Mouse (Mus musculus) c-Kit-positive CD71-positive TER-119-positive erythroid progenitor cells, embryonic 14.5 days (primary cell): ENCODE measurements around the gene Ociad1.
A peak's percentile ranks its signal among the peaks of the same experiment; 100 is the strongest.
"Not testable (repeated sequence)": the region's sequence is repeated elsewhere in the genome, so short reads cannot be mapped to it uniquely, and the experiment has no call there.

Experiments used
- DNase-seq: peaks from one replicate; pipeline ENCODE4 v3.0.0-alpha.2; 2013; ENCODE audit warnings: low spot score

Gene Ociad1

GRCm38 (mm10) chr5:73285470-73285978, 7.1 kb upstream of the Ociad1 start:
- no peak for DNase-seq

GRCm38 (mm10) chr5:73286603-73287002, 6.0 kb upstream of the Ociad1 start:
- DNase-seq, result no peak

DNA sequence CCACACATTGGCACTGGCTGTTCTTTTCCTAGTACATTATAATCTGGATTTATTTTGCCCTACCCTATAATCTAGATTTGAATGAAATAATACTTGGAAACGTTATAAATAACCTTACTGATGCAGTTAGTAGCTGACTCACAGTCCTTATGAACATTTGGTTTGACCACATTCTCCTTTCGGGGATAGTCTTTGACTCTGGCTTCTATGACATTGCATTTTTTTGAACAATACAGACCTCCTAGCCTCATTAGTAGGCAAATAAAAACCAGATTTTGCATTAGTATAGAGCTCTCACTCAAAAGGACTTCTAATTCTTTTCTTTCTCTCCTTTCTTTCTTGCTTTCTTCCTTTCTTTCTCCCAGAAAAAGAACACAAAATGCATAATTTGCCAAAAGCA, 2.7 kb upstream of the Ociad1 start:
- no peak for DNase-seq

DNA sequence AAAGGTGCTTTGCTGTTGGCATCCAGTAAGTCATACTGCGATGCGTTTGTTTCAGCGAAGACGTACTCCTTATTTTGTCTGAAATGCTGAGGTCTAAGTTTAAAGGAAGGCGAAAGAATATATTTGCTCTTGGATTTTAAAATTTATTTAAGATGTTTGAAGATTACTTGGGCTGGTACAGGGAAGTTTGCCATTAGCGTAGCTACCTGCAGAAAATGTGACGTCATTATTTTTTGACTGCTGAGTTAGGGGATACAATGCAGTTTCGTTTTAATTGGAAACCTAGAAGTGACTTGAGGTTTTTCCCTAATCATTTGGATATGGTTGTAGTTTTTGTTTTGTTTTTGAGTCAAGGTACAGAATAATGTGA, 859 bp downstream of the Ociad1 start:
- DNase-seq, result no peak

DNA sequence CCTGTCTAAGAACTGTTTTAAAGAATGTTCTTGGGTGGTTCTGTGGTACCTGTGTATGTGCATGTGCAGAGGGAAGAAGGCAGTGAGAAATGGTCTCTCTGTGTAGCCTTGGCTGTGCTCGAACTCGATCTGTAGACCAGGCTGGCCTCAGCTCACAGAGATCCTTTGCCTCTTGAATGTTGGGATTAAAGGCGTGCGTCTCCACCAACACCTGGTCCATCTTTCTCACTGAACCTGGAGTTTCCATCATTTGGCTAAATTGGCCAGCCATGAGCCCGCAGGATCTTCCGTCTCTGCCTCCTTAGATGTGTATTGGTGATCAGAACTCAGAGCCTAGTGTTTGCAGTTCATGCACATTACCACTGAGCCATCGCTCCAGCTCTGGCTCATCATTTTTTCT, 2.4 kb downstream of the Ociad1 start:
- DNase-seq, result no peak

DNA sequence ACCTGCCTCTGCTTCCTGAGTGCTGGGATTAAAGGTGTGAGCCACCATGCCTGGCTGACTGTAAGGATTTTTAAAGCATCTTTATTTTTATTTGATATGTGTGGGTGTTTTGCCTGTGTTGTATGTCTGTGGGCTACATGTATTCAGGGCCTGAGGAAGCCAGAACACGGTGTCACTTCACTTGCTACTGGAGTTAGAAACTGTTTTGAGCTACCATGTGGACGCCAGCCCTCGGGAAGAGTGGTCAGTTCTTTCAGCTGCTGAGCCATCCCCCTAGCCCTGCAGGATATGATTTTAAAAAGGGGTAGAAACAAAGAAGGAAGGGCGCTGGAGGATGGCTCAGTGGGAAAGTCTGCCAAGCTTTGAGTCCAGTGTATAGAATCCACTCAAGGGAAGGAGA, 3.3 kb downstream of the Ociad1 start:
- no peak for DNase-seq

DNA sequence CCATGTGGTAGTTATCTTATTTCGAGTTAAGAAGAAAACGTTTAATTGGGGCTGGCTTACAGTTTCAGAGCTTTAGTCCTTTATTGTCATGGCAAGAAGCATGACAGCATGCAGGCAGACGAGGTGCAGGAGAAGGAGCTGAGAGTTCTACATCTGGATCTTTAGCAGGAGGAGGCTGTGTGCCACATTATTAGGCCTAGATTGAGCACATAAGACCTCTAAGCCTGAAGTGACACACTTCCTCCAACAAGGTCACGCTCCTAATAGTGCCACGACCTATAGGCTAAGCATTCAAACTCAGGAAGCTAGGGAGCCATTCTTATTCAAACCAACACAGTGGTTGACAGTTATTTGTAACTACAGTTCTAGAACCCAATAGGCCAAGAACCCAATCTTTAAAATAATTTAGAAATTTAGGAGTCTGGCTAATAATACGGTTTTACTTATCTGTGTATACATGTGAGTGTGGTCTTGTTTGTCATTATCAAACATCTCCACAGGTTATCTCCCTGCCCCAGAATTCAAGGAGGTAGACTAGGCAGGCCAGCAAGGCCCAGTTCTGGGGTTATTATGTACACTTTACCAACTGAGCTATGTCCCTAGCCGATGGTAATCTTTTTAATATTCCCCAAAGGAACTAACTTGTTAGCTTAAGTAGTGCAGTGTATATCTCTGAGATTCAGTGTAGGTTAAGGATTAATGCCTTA, 9.2 kb downstream of the Ociad1 start:
- no peak for DNase-seq

DNA sequence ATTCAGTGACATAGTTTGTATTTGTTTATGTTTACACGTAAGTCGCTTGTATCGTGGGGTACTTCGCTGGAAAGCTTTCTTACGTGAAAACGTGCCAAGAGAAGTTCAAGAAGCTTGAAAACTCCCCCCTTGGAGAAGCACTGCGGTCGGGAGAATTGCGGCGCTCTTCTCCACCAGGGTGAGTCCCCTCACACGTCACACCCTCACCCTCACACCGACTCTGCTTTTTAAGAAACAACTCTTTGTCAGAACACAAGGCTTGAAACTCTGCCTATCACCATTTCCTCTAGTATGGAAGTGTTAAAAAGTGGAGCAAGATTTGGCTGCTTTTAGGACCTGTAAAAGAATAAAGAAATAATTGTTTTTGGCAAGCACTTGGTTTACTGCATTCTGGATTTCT, 11.9 kb downstream of the Ociad1 start:
- no peak for DNase-seq

DNA sequence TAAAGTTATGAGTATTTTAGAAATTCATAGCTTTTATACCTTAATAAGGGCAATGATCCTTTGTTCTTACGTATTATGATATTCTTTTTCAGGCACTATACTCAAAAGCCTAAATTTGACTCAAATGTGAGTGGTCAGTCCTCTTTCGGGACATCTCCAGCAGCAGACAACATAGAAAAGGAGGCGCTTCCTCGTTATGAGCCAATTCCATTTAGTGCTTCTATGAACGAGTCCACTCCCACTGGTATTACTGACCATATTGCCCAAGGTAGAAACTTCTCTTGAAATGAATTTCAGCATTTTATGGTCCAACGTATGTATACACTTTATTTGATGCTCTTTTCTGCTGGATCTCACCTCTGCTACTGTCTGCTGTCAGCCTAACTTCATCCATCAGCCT, 13.9 kb downstream of the Ociad1 start:
- DNase-seq, result no peak

DNA sequence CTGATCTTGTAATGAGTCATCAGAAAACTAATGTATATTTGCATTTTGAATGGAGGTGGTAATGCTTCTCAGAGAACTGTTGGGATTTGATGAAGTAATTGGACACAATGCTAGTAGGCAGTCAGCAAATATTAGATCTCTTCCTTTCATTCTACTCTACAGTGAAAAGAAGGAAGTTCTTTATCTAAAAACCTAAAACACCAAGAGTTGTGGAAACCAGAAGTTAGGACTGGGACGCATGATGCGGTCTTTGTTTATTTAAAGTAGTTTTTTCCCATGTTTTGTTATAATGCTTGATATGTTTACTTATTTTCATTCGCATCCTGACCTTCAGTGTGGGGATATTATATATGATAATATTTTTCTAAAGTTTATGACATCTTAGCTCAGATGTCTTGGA, 14.7 kb downstream of the Ociad1 start:
- no peak for DNase-seq

DNA sequence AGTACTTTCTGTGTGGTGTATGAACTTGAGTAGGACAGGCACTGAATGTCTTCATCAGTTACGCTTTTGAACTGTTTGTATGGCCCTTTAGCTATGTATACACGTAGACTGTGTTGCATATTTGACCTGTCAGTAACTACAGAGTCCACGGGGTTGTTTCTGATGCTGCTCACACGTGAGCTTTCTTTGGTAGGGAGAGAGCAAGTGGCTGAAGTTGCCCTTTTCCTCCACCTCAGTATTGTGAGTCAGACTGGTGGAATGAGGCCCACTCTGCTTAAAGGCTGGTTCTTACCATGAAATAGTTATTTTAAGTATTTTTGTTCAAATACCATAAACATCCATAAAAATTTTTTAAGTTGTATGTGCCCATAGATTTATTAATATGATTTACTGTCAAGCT, 16.9 kb downstream of the Ociad1 start:
- DNase-seq, result no peak

DNA sequence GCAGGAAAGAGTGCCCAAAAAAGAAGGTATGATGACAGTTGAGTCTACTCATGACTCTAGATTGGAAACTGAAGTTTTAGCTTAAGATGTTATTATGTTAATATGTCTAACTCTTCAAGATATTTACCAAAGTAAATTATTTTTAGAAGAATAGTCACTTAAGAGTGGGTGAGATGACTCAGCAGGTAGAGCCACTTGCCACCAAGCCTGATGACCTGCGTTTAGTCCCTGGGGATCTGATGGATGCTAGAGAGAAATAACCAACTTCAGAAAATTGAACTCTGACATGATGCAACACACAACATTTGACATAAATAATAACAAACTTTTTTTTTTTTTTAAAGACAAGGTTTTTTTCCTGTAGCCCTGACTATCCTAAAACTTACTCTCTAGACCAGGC, 17.8 kb downstream of the Ociad1 start:
- DNase-seq, result no peak

- DNase-seq, result peak; percentile 85
Measured at GRCm38 (mm10) chr5:73311458-73311857, 18.9 kb downstream of the Ociad1 start.

DNA sequence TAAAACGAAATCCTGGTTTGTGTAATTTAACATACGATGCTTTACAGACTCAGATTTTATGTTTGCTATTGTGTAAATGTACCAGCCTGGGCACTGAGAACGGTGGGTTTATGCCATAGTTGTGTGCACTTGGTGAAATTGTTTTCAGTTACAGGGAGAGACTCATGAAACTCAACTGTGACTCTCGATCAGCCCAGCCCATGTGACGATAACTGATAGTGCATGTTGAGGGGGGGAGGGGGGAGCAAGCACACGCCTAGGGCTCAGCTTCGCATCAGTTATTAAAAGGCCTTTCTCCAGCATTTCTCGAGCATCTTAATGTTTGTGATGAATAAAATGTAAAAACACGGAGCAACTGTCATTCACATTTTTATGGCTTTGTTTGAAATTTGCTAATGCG, 21.0 kb downstream of the Ociad1 start:
- peak; percentile 62 for DNase-seq

- DNase-seq, result no peak
Measured at GRCm38 (mm10) chr5:73314654-73315053, 22.1 kb downstream of the Ociad1 start.

GRCm38 (mm10) chr5:73319306-73319705, 26.7 kb downstream of the Ociad1 start:
- no peak for DNase-seq

DNA sequence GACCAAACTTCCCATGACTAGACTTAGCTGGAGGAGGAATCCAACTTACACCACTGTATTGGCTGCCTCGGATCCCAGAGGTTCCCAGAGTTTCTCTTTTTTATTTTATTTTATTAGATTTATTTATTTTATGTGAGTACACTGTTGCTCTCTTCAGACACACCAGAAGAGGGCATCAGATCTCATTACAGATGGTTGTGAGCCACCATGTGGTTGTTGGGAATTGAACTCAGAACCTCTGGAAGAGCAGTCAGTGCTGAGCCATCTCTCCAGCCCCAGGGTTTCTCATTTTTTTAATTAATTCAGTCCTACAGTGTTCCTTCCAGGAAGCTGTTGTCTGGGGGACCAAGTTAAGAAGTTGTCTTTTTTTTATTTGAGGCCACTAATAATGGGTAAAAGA, 30.1 kb downstream of the Ociad1 start:
- not testable (repeated sequence) for DNase-seq

DNA sequence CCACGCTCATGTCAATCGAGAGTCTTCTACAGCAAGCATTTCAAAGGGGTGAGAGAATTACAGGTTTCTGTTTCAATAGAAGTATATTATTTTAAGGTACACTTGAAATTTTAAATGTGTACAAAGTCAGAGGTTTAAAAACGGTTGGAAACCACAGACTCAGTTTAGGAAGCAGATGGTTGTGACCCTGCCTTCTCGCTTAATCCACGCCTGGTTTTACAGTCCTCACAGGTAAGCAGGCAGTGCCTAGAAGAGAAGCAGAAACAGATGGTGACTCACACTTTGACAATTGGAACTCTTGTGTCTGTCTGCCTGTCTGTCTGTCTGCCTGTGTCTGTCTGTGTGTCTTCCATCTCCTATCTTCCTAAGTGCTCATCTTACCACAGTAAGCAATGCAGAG, 31.0 kb downstream of the Ociad1 start:
- no peak for DNase-seq

GRCm38 (mm10) chr5:73324526-73325170, 32.1 kb downstream of the Ociad1 start:
- no peak for DNase-seq

DNA sequence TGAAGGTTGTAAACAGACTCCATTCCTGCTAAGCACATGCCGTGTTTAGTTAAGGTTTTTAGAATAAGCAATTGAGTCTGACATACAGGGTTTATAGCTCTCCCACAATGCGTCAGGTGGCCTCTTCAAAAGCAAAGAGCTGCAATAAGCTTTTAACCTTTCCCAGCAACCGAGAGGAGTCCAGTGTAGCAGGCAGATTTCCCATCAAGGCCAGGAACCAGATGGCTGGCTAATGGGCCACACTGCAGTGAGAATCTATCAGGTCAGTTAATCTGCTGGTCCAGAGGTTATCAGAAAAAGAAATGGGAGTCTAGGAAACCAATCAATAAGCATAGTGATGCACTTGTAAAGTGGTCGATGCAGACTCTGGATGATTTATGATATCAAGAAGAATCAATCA, 38.4 kb downstream of the Ociad1 start:
- DNase-seq, result no peak

DNA sequence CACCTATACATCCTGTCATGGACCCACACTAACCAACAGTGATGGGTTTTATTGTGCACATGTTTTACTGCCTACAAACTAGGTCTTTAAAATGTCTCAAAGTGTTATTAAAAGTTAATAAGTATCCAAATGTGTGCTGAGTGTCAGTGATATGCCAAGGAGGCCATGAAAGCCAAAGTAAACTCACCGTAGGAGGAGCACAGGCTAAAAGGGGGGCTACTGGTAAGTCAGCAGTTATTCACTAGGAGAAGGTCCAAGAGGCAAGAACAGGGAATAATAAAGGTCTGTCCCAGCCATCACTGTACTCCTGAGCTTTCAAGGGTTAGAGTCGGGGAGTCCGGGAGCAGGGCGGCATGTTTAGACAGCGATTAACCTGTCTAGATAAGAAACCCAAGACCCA, 43.9 kb downstream of the Ociad1 start:
- no peak for DNase-seq

- DNase-seq, result no peak
Measured at GRCm38 (mm10) chr5:73337961-73338831, 45.6 kb downstream of the Ociad1 start.

DNA sequence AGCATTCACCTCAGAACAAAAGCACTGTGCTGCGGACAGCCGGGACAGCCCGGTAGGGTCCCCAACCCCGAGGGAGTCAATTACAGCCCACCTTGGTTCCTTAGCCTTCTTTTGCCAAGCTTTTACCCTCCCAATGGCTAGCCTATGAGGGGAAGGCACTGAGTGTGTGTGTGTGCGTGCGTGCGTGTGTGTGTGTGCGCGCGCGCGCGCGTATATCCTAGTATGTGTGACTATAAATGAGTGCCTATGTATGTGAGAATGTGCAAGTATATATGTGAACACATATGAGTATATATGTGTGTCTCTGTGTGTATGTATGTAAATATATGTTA, 46.2 kb downstream of the Ociad1 start:
- DNase-seq, result no peak
